11 mouse cellular contexts compared by ENCODE assay signal in genomic region chr10:41204637-41205315, GRCm38 (mm10).
A peak's percentile ranks its signal among the peaks of the same experiment; 100 is the strongest.
DNase-seq lines count a peak whose midpoint lies in the region; ATAC-seq and TF ChIP-seq lines count a peak whose summit lies in the region.
"Had no signal": no experiment of that assay in that cellular context is flagged by ENCODE, and none has a peak within 500 bp of the region (broad histone marks: within the 10 kb centered on the region; RNA-seq: fewer than 3 reads in every experiment).

No protein-coding gene starts in this region.

- no peaks in the 10 kb centered on the region for H3K9me3 ChIP-seq in forebrain, postnatal 0 days (ENCODE audit: low read length)
- H3K9me3 ChIP-seq in forebrain, embryonic 14.5 days (replicated peaks; ENCODE audit: control insufficient read depth, low read length): no peaks in the 10 kb centered on the region
- H3K9me3 ChIP-seq in midbrain, embryonic 10.5 days (replicated peaks): no peaks in the 10 kb centered on the region
- H3K9me3 ChIP-seq in midbrain, embryonic 15.5 days: no peaks in the 10 kb centered on the region
- no peaks in the 10 kb centered on the region for H3K9me3 ChIP-seq in liver, embryonic 12.5 days (replicated peaks)
- no peaks in the 10 kb centered on the region for H3K9me3 ChIP-seq in stomach, embryonic 16.5 days (replicated peaks; ENCODE audit: control insufficient read depth, low read length)
- H3K9me3 ChIP-seq: forebrain, embryonic 10.5 days; limb, embryonic 15.5 days had no signal

- no peak overlapping the region for H3K9ac ChIP-seq in forebrain, postnatal 0 days
- H3K9ac ChIP-seq in forebrain, embryonic 14.5 days (ENCODE audit: low read length): no peak overlapping the region
- H3K9ac ChIP-seq in midbrain, embryonic 15.5 days: no peak overlapping the region
- H3K9ac ChIP-seq in liver, embryonic 12.5 days: peak overlapping the region; percentile 69
- H3K9ac ChIP-seq in stomach, embryonic 16.5 days (ENCODE audit: low read length): no peak overlapping the region
- H3K9ac ChIP-seq: limb, embryonic 15.5 days had no signal

- no peak overlapping the region for H3K4me3 ChIP-seq in forebrain, postnatal 0 days (ENCODE audit: low read depth, low read length)
- H3K4me3 ChIP-seq in forebrain, embryonic 14.5 days (ENCODE audit: low read depth, low read length): no peak overlapping the region
- H3K4me3 ChIP-seq in midbrain, embryonic 10.5 days: no peak overlapping the region
- no peak overlapping the region for H3K4me3 ChIP-seq in midbrain, embryonic 15.5 days
- H3K4me3 ChIP-seq in liver, embryonic 12.5 days: peak overlapping the region; percentile 21; the same call in 1 of the 2 replicates
- H3K4me3 ChIP-seq in stomach, embryonic 16.5 days (replicated peaks; ENCODE audit: low read length): no peak overlapping the region
- H3K4me3 ChIP-seq: forebrain, embryonic 10.5 days; limb, embryonic 15.5 days had no signal

- DNase-seq in forebrain, postnatal 0 days: no peak
- no peak for DNase-seq in forebrain, embryonic 14.5 days (ENCODE audit: low spot score)
- DNase-seq in midbrain, embryonic 10.5 days (ENCODE audit: low spot score): no peak
- DNase-seq in urinary bladder, postnatal 4 days (ENCODE audit: low spot score in 2 of 2): no peak
- no peak for DNase-seq in left cerebral cortex, adult 11 months (ENCODE audit: low spot score)
- DNase-seq: cerebellum, adult 11 months had no signal

- no peaks in the 10 kb centered on the region for H3K36me3 ChIP-seq in forebrain, postnatal 0 days (ENCODE audit: insufficient read depth)
- H3K36me3 ChIP-seq in forebrain, embryonic 14.5 days (ENCODE audit: control insufficient read depth, insufficient read depth, low read length): no peaks in the 10 kb centered on the region
- no peaks in the 10 kb centered on the region for H3K36me3 ChIP-seq in midbrain, embryonic 10.5 days
- H3K36me3 ChIP-seq in midbrain, embryonic 15.5 days (replicated peaks): no peaks in the 10 kb centered on the region
- 0 out of 2 replicates have a peak, but pooled peaks cover 2% of the 10 kb centered on the region for H3K36me3 ChIP-seq in liver, embryonic 12.5 days
- no peaks in the 10 kb centered on the region for H3K36me3 ChIP-seq in stomach, embryonic 16.5 days (ENCODE audit: control insufficient read depth, insufficient read depth, low read length)
- H3K36me3 ChIP-seq: forebrain, embryonic 10.5 days; limb, embryonic 15.5 days had no signal

- no peaks in the 10 kb centered on the region for H3K4me1 ChIP-seq in forebrain, postnatal 0 days (ENCODE audit: insufficient read depth)
- H3K4me1 ChIP-seq in forebrain, embryonic 14.5 days (ENCODE audit: control insufficient read depth, insufficient read depth, low read length): no peaks in the 10 kb centered on the region
- peaks cover 28% of the 10 kb centered on the region for H3K4me1 ChIP-seq in midbrain, embryonic 10.5 days
- peaks cover 16% of the 10 kb centered on the region for H3K4me1 ChIP-seq in midbrain, embryonic 15.5 days
- peaks cover 76% of the 10 kb centered on the region for H3K4me1 ChIP-seq in liver, embryonic 12.5 days
- H3K4me1 ChIP-seq in stomach, embryonic 16.5 days (ENCODE audit: control insufficient read depth, insufficient read depth, low read length): no peaks in the 10 kb centered on the region; the same call in 1 of the 2 replicates
- H3K4me1 ChIP-seq: limb, embryonic 15.5 days had no signal

- no peak overlapping the region for H3K27ac ChIP-seq in forebrain, postnatal 0 days (ENCODE audit: low read depth, low read length)
- no peak overlapping the region for H3K27ac ChIP-seq in forebrain, embryonic 14.5 days (ENCODE audit: low read depth, low read length)
- peak overlapping the region; percentile 53; the same call in 1 of the 2 replicates for H3K27ac ChIP-seq in midbrain, embryonic 10.5 days (replicated peaks)
- H3K27ac ChIP-seq in midbrain, embryonic 15.5 days: no peak overlapping the region
- H3K27ac ChIP-seq in liver, embryonic 12.5 days: peak overlapping the region; percentile 98
- no peak overlapping the region for H3K27ac ChIP-seq in stomach, embryonic 16.5 days (ENCODE audit: low read length)
- H3K27ac ChIP-seq: limb, embryonic 15.5 days had no signal

- no peaks in the 10 kb centered on the region for H3K27me3 ChIP-seq in forebrain, postnatal 0 days (ENCODE audit: insufficient read depth, low read length)
- no peaks in the 10 kb centered on the region for H3K27me3 ChIP-seq in forebrain, embryonic 14.5 days (replicated peaks; ENCODE audit: control insufficient read depth, insufficient read depth, low read length)
- no peaks in the 10 kb centered on the region for H3K27me3 ChIP-seq in midbrain, embryonic 10.5 days (ENCODE audit: low read depth, poor library complexity, severe bottlenecking)
- H3K27me3 ChIP-seq in midbrain, embryonic 15.5 days (replicated peaks): no peaks in the 10 kb centered on the region
- H3K27me3 ChIP-seq in liver, embryonic 12.5 days (replicated peaks): no peaks in the 10 kb centered on the region
- no peaks in the 10 kb centered on the region for H3K27me3 ChIP-seq in stomach, embryonic 16.5 days (ENCODE audit: control insufficient read depth, insufficient read depth, low read length)
- H3K27me3 ChIP-seq: limb, embryonic 15.5 days had no signal

- H3K4me2 ChIP-seq in forebrain, postnatal 0 days (ENCODE audit: low read depth): no peak overlapping the region
- no peak overlapping the region for H3K4me2 ChIP-seq in forebrain, embryonic 14.5 days (ENCODE audit: low read length)
- H3K4me2 ChIP-seq in midbrain, embryonic 15.5 days: no peak overlapping the region
- peak overlapping the region; percentile 63 for H3K4me2 ChIP-seq in liver, embryonic 12.5 days
- H3K4me2 ChIP-seq in stomach, embryonic 16.5 days (ENCODE audit: low read depth, low read length): no peak overlapping the region
- H3K4me2 ChIP-seq: limb, embryonic 15.5 days had no signal

- peak; percentile 65 for ATAC-seq in forebrain, postnatal 0 days
- no peak for ATAC-seq in forebrain, embryonic 14.5 days
- ATAC-seq in midbrain, embryonic 15.5 days (replicated peaks): no peak
- peak; percentile 95 for ATAC-seq in liver, embryonic 12.5 days
- peak; percentile 80; the same call in 1 of the 2 replicates for ATAC-seq in stomach, embryonic 16.5 days (ENCODE audit: insufficient read depth, low FRiP score)

- WGBS in forebrain, postnatal 0 days: 74% methylated on average over 11 of the region's 11 CpGs
- WGBS in forebrain, embryonic 14.5 days: 85% methylated on average over 11 of the region's 11 CpGs
- WGBS in midbrain, embryonic 10.5 days: 82% methylated on average over 11 of the region's 11 CpGs
- 78% methylated on average over 11 of the region's 11 CpGs for WGBS in midbrain, embryonic 15.5 days
- WGBS in liver, embryonic 12.5 days (ENCODE audit: insufficient replicate concordance): 21% methylated on average over 11 of the region's 11 CpGs
- WGBS in stomach, embryonic 16.5 days: 50% methylated on average over 11 of the region's 11 CpGs

- TF ChIP-seq CTCF in forebrain, postnatal 0 days (IDR thresholded peaks at IDR 0.05; ENCODE audit: low read depth): no peak

Comparison
In these comparisons a context has a peak if more than half of its experiments do, and no peak if none do; other contexts are left out.
1. ATAC-seq: peak in forebrain, postnatal 0 days (single experiment), liver, embryonic 12.5 days (single experiment) and stomach, embryonic 16.5 days (single experiment); none in forebrain, embryonic 14.5 days (single experiment) and midbrain, embryonic 15.5 days (single experiment).
2. H3K27ac ChIP-seq: peak in midbrain, embryonic 10.5 days (single experiment) and liver, embryonic 12.5 days (single experiment); none in forebrain, postnatal 0 days (single experiment), forebrain, embryonic 14.5 days (single experiment), midbrain, embryonic 15.5 days (single experiment) and stomach, embryonic 16.5 days (single experiment).